Mouse (Mus musculus): ENCODE measurements around the gene Zbtb42.

Zbtb42 gene

GRCm38 (mm10) chr12:112688458-112688857, 9.8 kb downstream of the Zbtb42 start:
- DNase-seq (ENCODE audit: low read depth), result no peak

DNA sequence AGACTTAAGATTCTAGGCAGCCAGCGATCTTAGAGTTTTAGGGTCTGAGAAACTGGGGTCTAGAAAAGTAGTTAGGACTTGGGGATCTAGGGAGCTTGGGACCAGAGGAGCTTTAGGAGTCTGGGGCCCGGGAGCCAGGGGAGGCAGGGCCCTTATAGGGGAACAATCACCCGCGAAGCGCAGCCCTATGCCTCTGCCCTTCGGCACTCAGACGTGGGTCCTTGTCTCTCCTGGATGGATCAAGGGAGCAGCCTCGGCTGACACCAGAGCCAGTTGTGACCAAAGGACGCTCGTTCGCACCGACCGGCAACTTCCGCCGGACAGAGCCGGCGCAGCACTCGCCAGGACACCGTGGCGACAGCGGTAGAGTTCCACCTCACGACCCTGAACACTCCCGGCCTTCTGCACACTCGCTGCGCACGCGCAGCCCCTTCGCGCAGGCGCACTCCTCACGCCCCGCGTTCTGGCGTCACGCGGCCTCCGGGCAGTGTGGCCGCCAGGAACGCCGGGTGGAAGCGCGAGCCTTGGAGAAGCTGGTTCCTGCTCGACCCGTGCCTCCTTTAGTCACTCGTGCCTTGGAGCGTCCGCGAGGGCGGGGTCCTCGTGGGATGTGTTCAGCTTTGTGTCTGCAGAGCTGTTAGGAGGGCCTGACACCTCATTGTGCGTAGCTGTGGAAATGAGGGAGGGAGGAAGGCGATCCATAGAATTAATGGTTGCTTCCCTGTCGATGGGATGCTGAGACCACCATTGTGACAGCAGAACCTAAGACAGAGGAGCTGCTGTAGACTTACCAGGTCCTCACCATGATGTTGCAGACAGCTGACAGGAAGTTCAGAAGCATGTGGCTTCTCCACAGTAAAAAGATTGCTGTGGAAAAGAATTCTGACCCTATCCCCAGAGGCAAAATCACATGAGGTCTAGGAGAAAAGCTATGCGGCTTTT, 14.8 kb downstream of the Zbtb42 start:
- peak; percentile 98 for DNase-seq (ENCODE audit: low read depth)

DNA sequence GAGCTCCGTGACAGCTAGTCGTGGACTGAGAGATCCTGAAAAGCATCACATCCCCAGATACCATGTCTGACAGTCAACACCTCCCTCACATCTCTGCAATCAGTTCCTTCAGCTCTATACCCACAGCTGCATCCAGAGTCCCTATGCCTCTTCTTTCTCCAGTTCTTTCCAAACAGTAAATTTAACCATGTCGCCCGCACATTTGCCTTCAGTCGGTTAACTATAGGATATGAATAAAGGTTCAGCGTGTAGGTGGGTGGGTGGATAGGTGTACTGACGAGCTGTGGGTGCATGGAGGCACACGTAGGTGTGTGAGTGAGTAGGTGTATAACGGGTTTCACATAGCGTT, 15.5 kb downstream of the Zbtb42 start:
- no peak for DNase-seq (ENCODE audit: low read depth)

DNA sequence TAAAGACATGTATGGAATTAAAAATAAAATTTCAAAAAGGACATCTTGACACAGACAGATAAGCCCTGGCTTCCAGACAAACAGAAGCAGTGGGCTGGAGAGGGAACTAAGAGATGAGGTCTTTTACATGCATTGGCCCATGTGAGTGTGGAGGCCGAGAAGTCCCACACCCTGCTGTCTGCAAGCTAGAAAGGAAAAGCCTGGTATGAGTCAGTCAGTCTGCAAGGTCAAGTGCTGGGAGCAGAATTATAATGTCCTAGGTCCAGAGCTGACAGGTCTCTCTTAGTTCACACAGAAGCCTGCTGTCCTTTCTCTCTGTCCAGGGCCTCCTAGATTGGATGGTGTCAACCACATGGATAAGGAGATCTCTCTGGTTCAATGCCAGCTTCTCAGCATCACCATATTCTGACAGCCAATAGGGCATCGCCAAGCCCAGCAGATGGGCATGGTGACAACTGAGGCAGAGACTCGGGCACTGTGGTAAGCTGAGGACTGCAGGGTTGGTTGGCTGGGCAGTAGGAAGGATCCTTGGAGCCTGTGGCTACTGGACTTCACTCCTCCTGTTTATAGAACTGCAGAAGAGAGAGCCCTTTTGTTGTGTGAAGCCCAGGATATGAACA, 18.3 kb downstream of the Zbtb42 start:
- DNase-seq (ENCODE audit: low read depth), result no peak

GRCm38 (mm10) chr12:112700522-112700921, 21.9 kb downstream of the Zbtb42 start:
- no peak for DNase-seq (ENCODE audit: low read depth)

GRCm38 (mm10) chr12:112702374-112703320, 24.0 kb downstream of the Zbtb42 start:
- DNase-seq (ENCODE audit: low read depth), result peak; percentile 71

DNA sequence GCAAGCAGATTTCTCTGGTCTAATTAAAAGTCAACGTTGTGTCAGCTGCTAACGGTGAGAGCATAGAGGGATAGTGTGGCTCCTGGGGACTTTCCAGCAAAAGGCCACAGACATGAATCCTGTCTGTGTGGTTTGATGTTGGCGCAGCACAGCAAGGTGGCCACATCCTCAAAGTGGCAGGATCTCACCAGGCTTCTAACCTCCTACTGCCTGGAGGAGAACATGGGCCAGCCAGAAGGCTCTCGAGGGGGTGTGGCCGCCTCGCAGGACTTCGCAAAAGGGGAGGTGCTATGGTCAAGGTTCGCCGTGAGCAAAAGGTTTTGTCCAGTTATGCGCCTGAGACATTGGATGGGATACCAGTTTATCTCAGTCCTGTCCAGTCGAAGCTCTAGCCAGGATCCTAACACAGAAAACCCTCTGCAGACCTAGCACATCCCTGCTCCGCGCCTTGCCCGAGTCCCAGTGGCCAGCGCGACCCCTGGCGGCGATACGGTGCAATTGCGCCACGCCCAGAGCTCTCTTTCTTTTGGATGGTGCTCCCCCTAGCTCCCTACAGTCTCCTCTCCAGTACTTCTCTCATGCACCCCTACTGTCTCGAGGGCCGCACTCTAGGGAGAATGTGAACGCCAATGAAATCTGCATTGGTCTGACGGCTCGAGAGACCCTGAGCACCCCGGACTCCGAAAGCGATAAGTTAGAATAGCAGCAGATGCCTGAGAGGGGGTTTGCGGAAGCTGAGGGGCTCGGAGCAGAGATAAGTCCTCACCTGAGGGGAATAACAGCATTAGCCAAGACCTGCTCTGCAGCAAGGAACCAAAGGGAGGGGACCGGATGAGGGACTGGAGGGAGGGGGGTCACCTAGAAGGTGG, 28.3 kb downstream of the Zbtb42 start:
- DNase-seq (ENCODE audit: low read depth), result peak; percentile 95

DNA sequence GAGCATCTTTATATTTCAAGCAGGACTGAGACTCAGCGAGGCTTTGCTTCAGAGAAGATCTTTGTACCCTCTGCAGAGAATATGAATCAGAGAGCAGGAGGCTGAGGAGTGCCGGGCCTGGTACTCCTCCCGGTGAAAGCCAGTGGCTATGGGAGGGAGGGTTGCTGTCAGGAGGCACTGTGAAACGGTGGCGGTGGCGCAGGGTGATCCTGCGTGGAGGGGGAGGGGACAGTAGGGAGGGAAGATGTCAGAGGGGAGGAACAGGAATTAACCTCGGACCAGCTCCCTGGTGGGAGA, 28.9 kb downstream of the Zbtb42 start:
- no peak for DNase-seq (ENCODE audit: low read depth)

GRCm38 (mm10) chr12:112713984-112714383, 35.4 kb downstream of the Zbtb42 start:
- DNase-seq (ENCODE audit: low read depth), result peak; percentile 88

GRCm38 (mm10) chr12:112717140-112717539, 38.5 kb downstream of the Zbtb42 start:
- DNase-seq (ENCODE audit: low read depth), result peak; percentile 74

DNA sequence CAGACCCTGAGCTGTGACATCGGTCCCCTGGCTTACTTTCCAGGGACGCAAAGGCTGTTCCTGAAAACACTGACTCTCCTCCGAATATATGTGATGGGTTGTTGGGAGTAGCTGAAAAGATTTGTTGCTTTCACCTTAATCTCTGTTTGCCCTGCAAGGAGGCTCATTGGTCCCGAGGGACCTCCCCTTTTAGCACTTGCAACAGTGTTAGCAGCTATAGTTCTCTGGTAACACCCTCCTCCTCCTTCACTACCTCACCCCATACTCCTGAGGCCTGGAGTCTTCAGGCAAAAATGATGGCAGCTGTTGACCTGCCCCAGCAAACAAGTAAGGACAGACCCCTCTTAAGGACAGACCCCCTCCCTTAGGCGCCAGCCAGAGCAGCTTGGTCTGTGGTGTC, 40.4 kb downstream of the Zbtb42 start:
- DNase-seq (ENCODE audit: low read depth), result peak; percentile 33

GRCm38 (mm10) chr12:112720216-112720615, 41.6 kb downstream of the Zbtb42 start, which contains the start of gene Cep170b:
Cep170b (plus strand) TSS chr12:112720455.
- DNase-seq (ENCODE audit: low read depth), result no peak

DNA sequence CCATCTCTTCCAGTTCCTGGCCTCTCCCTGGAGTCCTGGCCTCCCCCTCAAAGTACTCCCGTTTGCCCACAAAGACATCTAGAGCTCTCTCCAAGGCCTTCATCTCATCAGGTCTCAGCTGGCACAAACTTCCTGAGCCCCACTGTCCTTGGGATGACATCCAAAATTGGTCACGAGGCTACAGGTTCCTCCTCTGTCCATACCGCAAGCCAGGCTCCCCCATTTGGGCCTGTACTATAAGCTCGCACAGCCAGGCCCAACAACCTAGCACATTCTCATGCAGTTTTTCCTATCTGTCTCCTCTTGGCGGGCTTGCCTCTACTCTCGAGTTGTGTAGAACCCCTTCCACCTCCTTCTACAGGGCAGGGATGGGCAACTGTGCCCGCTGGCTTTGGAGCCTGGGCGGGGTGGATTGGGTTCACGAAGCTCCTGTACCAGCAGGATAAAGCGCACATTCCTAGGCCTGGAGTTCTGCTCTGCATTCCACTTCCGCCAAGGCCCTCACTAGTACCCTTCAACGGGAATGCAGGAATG, 42.3 kb downstream of the Zbtb42 start:
- DNase-seq (ENCODE audit: low read depth), result no peak

DNA sequence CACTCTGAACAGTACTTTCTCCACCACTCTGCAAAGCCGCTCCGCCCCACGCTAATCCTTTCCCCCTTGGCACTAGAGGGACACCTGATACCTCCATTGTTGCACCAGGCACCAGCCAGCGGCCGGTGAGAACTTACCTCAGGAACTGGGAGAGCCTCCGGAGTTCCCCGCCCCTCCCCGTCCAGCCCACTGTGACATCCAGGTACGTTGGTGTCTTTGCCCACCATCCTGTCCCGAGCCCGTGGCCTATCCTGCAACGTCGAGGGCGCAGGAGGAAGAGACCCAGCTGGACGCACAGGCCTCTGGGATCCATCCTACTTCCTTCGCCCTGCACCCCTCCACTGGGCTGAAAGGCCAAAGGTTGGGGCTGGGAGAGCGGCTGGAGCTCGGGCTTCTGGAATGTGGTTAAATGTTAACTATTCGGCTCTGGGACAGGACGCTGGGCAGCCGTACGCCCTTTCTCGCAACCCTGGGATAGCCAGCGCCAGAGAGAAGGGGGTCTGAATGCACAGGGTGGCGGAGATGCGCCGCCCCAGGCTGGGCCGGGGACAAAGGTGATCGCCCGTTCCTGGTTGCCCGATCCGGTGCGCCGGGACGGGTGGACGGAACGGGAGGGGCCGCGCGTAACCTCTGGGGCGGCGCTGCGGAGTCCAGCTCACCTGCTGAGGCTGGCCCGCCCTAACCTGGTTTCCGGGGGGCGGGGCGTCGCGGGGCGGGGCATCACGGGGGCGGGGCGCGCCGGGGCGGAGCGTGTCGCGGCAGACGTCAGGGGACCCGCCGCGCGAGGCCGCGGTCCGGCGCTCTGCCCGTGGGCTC, 43.0 kb downstream of the Zbtb42 start:
- DNase-seq (ENCODE audit: low read depth), result no peak

DNA sequence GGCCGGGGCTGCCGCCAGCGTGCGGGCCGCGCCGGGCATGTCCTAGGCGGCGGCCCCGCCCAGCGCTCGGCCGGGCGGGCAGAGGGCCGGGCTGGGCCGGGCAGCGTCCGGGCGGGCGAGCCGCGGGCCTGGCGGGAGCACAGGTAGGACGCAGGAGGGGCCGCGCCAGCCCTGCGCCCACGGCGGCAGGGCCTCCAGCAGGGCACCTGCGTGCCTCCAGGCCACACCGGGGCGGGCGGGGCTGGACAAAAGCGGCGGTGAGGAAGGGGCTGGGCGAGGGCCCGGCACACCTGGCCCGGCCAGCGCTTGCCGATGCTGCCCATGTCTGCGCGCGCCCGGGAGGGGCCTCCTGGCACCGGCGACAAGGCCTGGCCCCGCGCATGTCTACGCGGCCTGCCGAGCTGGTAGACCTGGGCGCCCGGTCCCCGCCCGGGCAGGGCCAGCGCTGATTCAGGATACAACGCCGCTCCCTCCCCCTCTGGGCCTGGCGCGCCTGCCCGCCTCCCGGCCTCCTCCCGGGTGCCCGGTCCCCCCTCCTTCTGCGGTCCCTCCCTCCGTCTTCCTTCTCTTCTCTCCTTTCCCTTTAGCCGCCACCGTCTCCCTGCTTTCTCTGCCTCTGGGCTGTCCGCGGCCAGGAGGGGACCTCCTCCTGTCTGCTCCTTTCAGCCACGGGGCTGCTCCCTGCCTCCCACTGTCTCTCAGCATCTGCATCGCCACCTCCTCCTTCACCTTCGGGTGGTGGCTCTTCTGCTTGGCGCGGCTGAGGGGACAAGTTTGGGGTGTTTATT, 43.8 kb downstream of the Zbtb42 start:
- peak; percentile 84 for DNase-seq (ENCODE audit: low read depth)

GRCm38 (mm10) chr12:112723028-112723330, 44.4 kb downstream of the Zbtb42 start:
- no peak for DNase-seq (ENCODE audit: low read depth)

DNA sequence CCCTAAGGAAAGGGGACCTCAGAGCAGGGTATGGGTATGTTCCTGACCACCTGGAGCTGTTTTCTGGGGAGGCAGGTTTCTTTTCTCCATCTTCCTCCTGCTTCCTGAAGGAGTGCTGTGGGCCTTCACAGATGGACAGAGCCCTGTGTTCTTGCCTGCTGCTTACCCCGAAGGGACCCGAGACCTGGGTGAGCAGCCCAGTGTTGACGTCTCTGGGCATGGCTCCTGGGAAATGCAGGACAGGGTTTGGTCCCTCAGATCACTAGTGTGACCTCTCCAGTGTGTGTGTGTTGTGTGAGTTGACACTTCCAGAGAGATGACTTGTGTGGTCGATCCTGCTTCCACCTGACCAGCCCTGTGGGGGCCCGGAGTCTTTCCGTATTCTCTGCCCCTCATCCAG, 44.8 kb downstream of the Zbtb42 start:
- no peak for DNase-seq (ENCODE audit: low read depth)

GRCm38 (mm10) chr12:112724077-112724805, 45.6 kb downstream of the Zbtb42 start:
- peak; percentile 89 for DNase-seq (ENCODE audit: low read depth)

GRCm38 (mm10) chr12:112727801-112728200, 49.2 kb downstream of the Zbtb42 start:
- DNase-seq (ENCODE audit: low read depth), result peak; percentile 50

Data from NIH3T3 (cell line).